Mouse (Mus musculus): ENCODE data around the gene Csmd2. TPM values are rescaled to one million over a fixed set of nuclear protein-coding genes. Genes with fewer than 3 reads are reported as not detected.

Gene Csmd2
- polyA plus RNA-seq, 1 experiment from 2014 or later, result 0.05 TPM

GRCm38 (mm10) chr4:128272501-128272900 is 284.8 kb downstream of the Csmd2 start:
- WGBS, result 53% methylated on average over 6 of the region's 6 CpGs
- ATAC-seq, result peak; percentile 29; the same call in 1 of the 2 replicates
- no peak overlapping the region for H3K4me3 ChIP-seq (ENCODE audit: low read depth, low read length)

GRCm38 (mm10) chr4:128273146-128273545 is 285.5 kb downstream of the Csmd2 start:
- Histone ChIP-seq H3K27me3 (replicated peaks; ENCODE audit: insufficient read depth, low read length) (no peaks in the 10 kb centered on the region), H3K4me1 (ENCODE audit: insufficient read depth, low read depth, low read length) (no peaks in the 10 kb centered on the region), H3K4me3 (ENCODE audit: low read depth, low read length) (no peak overlapping the region), H3K27ac (ENCODE audit: low read length) (no peak overlapping the region), H3K4me2 (replicated peaks; ENCODE audit: low read depth, low read length) (no peak overlapping the region), H3K36me3 (ENCODE audit: insufficient read depth, low read length) (no peaks in the 10 kb centered on the region), H3K9ac (replicated peaks; ENCODE audit: low read depth) (no peak overlapping the region), H3K9me3 (ENCODE audit: low read length) (no peaks in the 10 kb centered on the region)
- no peak for TF ChIP-seq CTCF (IDR thresholded peaks at IDR 0.05)
- no peak for TF ChIP-seq EP300 (IDR thresholded peaks at IDR 0.05)
- no peak for DNase-seq (ENCODE audit: low spot score)
- 61% methylated on average over 11 of the region's 11 CpGs for WGBS
- no peak for ATAC-seq

More at GRCm38 (mm10) chr4:128272501-128272900, 284.8 kb downstream of the Csmd2 start:
- Histone ChIP-seq H3K4me1 (ENCODE audit: insufficient read depth, low read depth, low read length) (no peaks in the 10 kb centered on the region), H3K9me3 (ENCODE audit: low read length) (no peaks in the 10 kb centered on the region), H3K36me3 (ENCODE audit: insufficient read depth, low read length) (no peaks in the 10 kb centered on the region), H3K9ac (replicated peaks; ENCODE audit: low read depth) (no peak overlapping the region), H3K4me2 (replicated peaks; ENCODE audit: low read depth, low read length) (no peak overlapping the region), H3K27ac (ENCODE audit: low read length) (no peak overlapping the region), H3K27me3 (replicated peaks; ENCODE audit: insufficient read depth, low read length) (no peaks in the 10 kb centered on the region)
- no peak for TF ChIP-seq CTCF (IDR thresholded peaks at IDR 0.05)
- TF ChIP-seq EP300 (IDR thresholded peaks at IDR 0.05), result no peak
- no peak for DNase-seq (ENCODE audit: low spot score)

- H3K4me2 ChIP-seq (replicated peaks; ENCODE audit: low read depth, low read length), result no peak overlapping the region
- WGBS, result 69% methylated on average over 5 of the region's 5 CpGs
- TF ChIP-seq EP300 (IDR thresholded peaks at IDR 0.05) (no peak), CTCF (IDR thresholded peaks at IDR 0.05) (no peak)
- H3K9ac ChIP-seq (replicated peaks; ENCODE audit: low read depth), result no peak overlapping the region
- no peaks in the 10 kb centered on the region for H3K4me1 ChIP-seq (ENCODE audit: insufficient read depth, low read depth, low read length)
- H3K9me3 ChIP-seq (ENCODE audit: low read length), result no peaks in the 10 kb centered on the region
- H3K36me3 ChIP-seq (ENCODE audit: insufficient read depth, low read length), result no peaks in the 10 kb centered on the region
- H3K27ac ChIP-seq (ENCODE audit: low read length), result no peak overlapping the region
- ATAC-seq, result no peak
- H3K4me3 ChIP-seq (ENCODE audit: low read depth, low read length), result no peak overlapping the region
- DNase-seq (ENCODE audit: low spot score), result no peak
- no peaks in the 10 kb centered on the region for H3K27me3 ChIP-seq (replicated peaks; ENCODE audit: insufficient read depth, low read length)
Measured at GRCm38 (mm10) chr4:128275116-128275515, 287.5 kb downstream of the Csmd2 start.

GRCm38 (mm10) chr4:128275586-128275985 is 287.9 kb downstream of the Csmd2 start:
- no peaks in the 10 kb centered on the region for H3K27me3 ChIP-seq (replicated peaks; ENCODE audit: insufficient read depth, low read length)
- no peak overlapping the region for H3K4me3 ChIP-seq (ENCODE audit: low read depth, low read length)
- no peaks in the 10 kb centered on the region for H3K36me3 ChIP-seq (ENCODE audit: insufficient read depth, low read length)
- H3K9ac ChIP-seq (replicated peaks; ENCODE audit: low read depth), result no peak overlapping the region
- 74% methylated on average over 6 of the region's 6 CpGs for WGBS
- H3K9me3 ChIP-seq (ENCODE audit: low read length), result no peaks in the 10 kb centered on the region
- no peaks in the 10 kb centered on the region for H3K4me1 ChIP-seq (ENCODE audit: insufficient read depth, low read depth, low read length)
- H3K4me2 ChIP-seq (replicated peaks; ENCODE audit: low read depth, low read length), result no peak overlapping the region
- no peak for ATAC-seq
- no peak for TF ChIP-seq CTCF (IDR thresholded peaks at IDR 0.05)
- no peak for TF ChIP-seq EP300 (IDR thresholded peaks at IDR 0.05)
- no peak overlapping the region for H3K27ac ChIP-seq (ENCODE audit: low read length)
- DNase-seq (ENCODE audit: low spot score), result no peak

- no peaks in the 10 kb centered on the region for H3K27me3 ChIP-seq (replicated peaks; ENCODE audit: insufficient read depth, low read length)
- no peaks in the 10 kb centered on the region for H3K9me3 ChIP-seq (ENCODE audit: low read length)
- no peaks in the 10 kb centered on the region for H3K4me1 ChIP-seq (ENCODE audit: insufficient read depth, low read depth, low read length)
- no peaks in the 10 kb centered on the region for H3K36me3 ChIP-seq (ENCODE audit: insufficient read depth, low read length)
- no peak for ATAC-seq
- no peak overlapping the region for H3K4me3 ChIP-seq (ENCODE audit: low read depth, low read length)
- H3K4me2 ChIP-seq (replicated peaks; ENCODE audit: low read depth, low read length), result no peak overlapping the region
- 69% methylated on average over 1 of the region's 1 CpGs for WGBS
- no peak overlapping the region for H3K27ac ChIP-seq (ENCODE audit: low read length)
- DNase-seq (ENCODE audit: low spot score), result no peak
- no peak overlapping the region for H3K9ac ChIP-seq (replicated peaks; ENCODE audit: low read depth)
- no peak for TF ChIP-seq CTCF (IDR thresholded peaks at IDR 0.05)
- no peak for TF ChIP-seq EP300 (IDR thresholded peaks at IDR 0.05)
Measured at GRCm38 (mm10) chr4:128285009-128285408, 297.4 kb downstream of the Csmd2 start.

- no peak overlapping the region for H3K4me2 ChIP-seq (replicated peaks; ENCODE audit: low read depth, low read length)
- ATAC-seq (no peak), DNase-seq (ENCODE audit: low spot score) (no peak)
- no peaks in the 10 kb centered on the region for H3K4me1 ChIP-seq (ENCODE audit: insufficient read depth, low read depth, low read length)
- H3K27me3 ChIP-seq (replicated peaks; ENCODE audit: insufficient read depth, low read length), result no peaks in the 10 kb centered on the region
- H3K4me3 ChIP-seq (ENCODE audit: low read depth, low read length), result no peak overlapping the region
- no peaks in the 10 kb centered on the region for H3K36me3 ChIP-seq (ENCODE audit: insufficient read depth, low read length)
- 78% methylated on average over 7 of the region's 7 CpGs for WGBS
- no peak overlapping the region for H3K9ac ChIP-seq (replicated peaks; ENCODE audit: low read depth)
- no peak for TF ChIP-seq EP300 (IDR thresholded peaks at IDR 0.05)
- no peak for TF ChIP-seq CTCF (IDR thresholded peaks at IDR 0.05)
- no peaks in the 10 kb centered on the region for H3K9me3 ChIP-seq (ENCODE audit: low read length)
- H3K27ac ChIP-seq (ENCODE audit: low read length), result no peak overlapping the region
Measured at GRCm38 (mm10) chr4:128288095-128288494, 300.4 kb downstream of the Csmd2 start.

GRCm38 (mm10) chr4:128304049-128304448 is 316.4 kb downstream of the Csmd2 start:
- no peaks in the 10 kb centered on the region for H3K27me3 ChIP-seq (replicated peaks; ENCODE audit: insufficient read depth, low read length)
- no peak overlapping the region for H3K9ac ChIP-seq (replicated peaks; ENCODE audit: low read depth)
- WGBS, result 71% methylated on average over 8 of the region's 8 CpGs
- H3K9me3 ChIP-seq (ENCODE audit: low read length), result no peaks in the 10 kb centered on the region
- no peak overlapping the region for H3K4me3 ChIP-seq (ENCODE audit: low read depth, low read length)
- TF ChIP-seq CTCF (IDR thresholded peaks at IDR 0.05) (no peak), EP300 (IDR thresholded peaks at IDR 0.05) (no peak)
- H3K4me1 ChIP-seq (ENCODE audit: insufficient read depth, low read depth, low read length), result no peaks in the 10 kb centered on the region
- no peak overlapping the region for H3K4me2 ChIP-seq (replicated peaks; ENCODE audit: low read depth, low read length)
- DNase-seq (ENCODE audit: low spot score) (no peak), ATAC-seq (no peak)
- no peak overlapping the region for H3K27ac ChIP-seq (ENCODE audit: low read length)
- no peaks in the 10 kb centered on the region for H3K36me3 ChIP-seq (ENCODE audit: insufficient read depth, low read length)
